ENCODE assay signal across 19 mouse cellular contexts in genomic region chr6:57763054-57763453, GRCm38 (mm10).
"Had no signal": no experiment of that assay in that cellular context is flagged by ENCODE, and none has a peak within 500 bp of the region (broad histone marks: within the 10 kb centered on the region; RNA-seq: fewer than 3 reads in every experiment).

No protein-coding gene starts in this region.

- H3K9ac ChIP-seq: limb, embryonic 12.5 days; limb, embryonic 15.5 days; midbrain, embryonic 13.5 days; neural tube, embryonic 13.5 days; stomach, embryonic 15.5 days had no signal

- H3K36me3 ChIP-seq: stomach, embryonic 15.5 days had no signal

- DNase-seq: kidney, adult 2 months; kidney, postnatal 10 days; kidney, postnatal 36 days; left cerebral cortex, postnatal 4 days; lung, adult 2 months; lung, postnatal 14 days; lung, postnatal 4 days; retina, postnatal 1 day; right cerebral cortex, postnatal 25 days; spleen, adult 18-20 months; thymus, postnatal 25 days had no signal

- H3K9me3 ChIP-seq: limb, embryonic 12.5 days; limb, embryonic 15.5 days; midbrain, embryonic 13.5 days; neural tube, embryonic 13.5 days; stomach, embryonic 15.5 days had no signal

- H3K4me1 ChIP-seq: limb, embryonic 12.5 days; limb, embryonic 15.5 days; midbrain, embryonic 13.5 days; neural tube, embryonic 13.5 days; stomach, embryonic 15.5 days had no signal

- H3K4me2 ChIP-seq: limb, embryonic 12.5 days; limb, embryonic 15.5 days; midbrain, embryonic 13.5 days; neural tube, embryonic 13.5 days; stomach, embryonic 15.5 days had no signal

- ATAC-seq: intestine, postnatal 0 days; midbrain, embryonic 13.5 days; midbrain, embryonic 16.5 days had no signal

- H3K27ac ChIP-seq: limb, embryonic 12.5 days; limb, embryonic 15.5 days; midbrain, embryonic 13.5 days; neural tube, embryonic 13.5 days; stomach, embryonic 15.5 days had no signal

- H3K27me3 ChIP-seq: limb, embryonic 12.5 days; limb, embryonic 15.5 days; midbrain, embryonic 13.5 days; neural tube, embryonic 13.5 days; stomach, embryonic 15.5 days had no signal

- H3K4me3 ChIP-seq: limb, embryonic 12.5 days; limb, embryonic 15.5 days; midbrain, embryonic 13.5 days; myocyte; neural tube, embryonic 13.5 days; stomach, embryonic 15.5 days had no signal
